Mouse (Mus musculus): ENCODE results near the gene Dscaml1.

DNA sequence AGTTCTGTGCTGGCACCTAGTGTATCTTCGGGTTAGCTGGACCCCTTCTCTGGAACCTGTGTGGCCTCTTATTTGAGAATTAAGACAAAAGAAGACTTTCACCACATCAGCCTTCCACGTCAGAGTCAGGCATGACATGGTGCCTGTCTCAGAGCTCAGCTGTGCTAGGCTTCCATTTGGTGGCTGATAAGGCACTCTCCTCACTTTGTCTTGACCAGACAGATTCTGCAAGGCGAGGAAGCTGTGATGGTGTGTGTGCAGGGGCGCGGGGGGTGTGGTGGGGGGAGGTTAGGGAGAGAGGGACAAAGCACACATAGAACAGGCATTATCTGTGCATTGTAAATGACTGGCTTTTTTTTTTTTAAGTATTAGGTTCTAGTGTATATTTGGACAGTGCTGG lies 3.0 kb downstream of the Dscaml1 start:
- TF ChIP-seq POLR2A (IDR thresholded peaks at IDR 0.05; ENCODE audit: borderline replicate concordance, control insufficient read depth, low read depth, low read length) (no peak), CTCF (IDR thresholded peaks at IDR 0.05; ENCODE audit: control insufficient read depth, insufficient read depth, low read length) (no peak)
